Comparison of ENCODE assay signal across 17 mouse cellular contexts in the genomic region with DNA sequence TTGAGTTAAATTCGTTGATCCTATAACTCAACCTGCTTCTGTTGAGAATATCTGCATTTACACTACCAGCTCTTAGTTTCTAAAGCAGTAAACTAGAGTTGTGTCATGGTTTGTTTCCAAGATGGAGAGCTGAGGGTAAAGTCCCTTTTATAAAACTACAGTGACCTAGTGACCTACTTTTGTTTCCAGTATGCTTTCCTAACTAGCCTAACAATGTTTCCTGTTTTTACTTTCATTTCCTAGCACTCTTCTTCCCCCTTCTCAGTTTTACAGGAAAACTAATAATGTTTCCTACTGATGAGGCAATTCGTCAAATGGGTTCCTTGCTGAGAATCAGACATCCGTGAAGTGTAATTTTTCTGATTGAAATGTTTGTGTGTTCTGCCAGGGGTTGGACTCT.
"Had no signal": no experiment of that assay in that cellular context is flagged by ENCODE, and none has a peak within 500 bp of the region (broad histone marks: within the 10 kb centered on the region; RNA-seq: fewer than 3 reads in every experiment).

No protein-coding gene starts in this region.

- H3K4me1 ChIP-seq: liver, embryonic 15.5 days; midbrain, embryonic 10.5 days; midbrain, embryonic 12.5 days; neural tube, embryonic 12.5 days; stomach, embryonic 15.5 days had no signal

- H3K27me3 ChIP-seq: liver, embryonic 15.5 days; midbrain, embryonic 12.5 days; neural tube, embryonic 12.5 days; stomach, embryonic 15.5 days had no signal

- DNase-seq: liver, postnatal 0 days; lung, embryonic 14.5 days; lung, postnatal 14 days; lung, postnatal 36 days; midbrain, embryonic 14.5 days; right cerebral cortex, postnatal 14 days; thymus, adult 2 months; thymus, postnatal 14 days; thymus, postnatal 4 days had no signal

- H3K9me3 ChIP-seq: liver, embryonic 15.5 days; midbrain, embryonic 10.5 days; midbrain, embryonic 12.5 days; neural tube, embryonic 12.5 days; stomach, embryonic 15.5 days had no signal

- ATAC-seq: liver, postnatal 0 days; midbrain, embryonic 16.5 days had no signal

- H3K36me3 ChIP-seq: liver, embryonic 15.5 days; midbrain, embryonic 10.5 days; midbrain, embryonic 12.5 days; neural tube, embryonic 12.5 days; stomach, embryonic 15.5 days had no signal

- H3K4me3 ChIP-seq: liver, embryonic 15.5 days; midbrain, embryonic 10.5 days; midbrain, embryonic 12.5 days; neural tube, embryonic 12.5 days; stomach, embryonic 15.5 days had no signal

- H3K9ac ChIP-seq: liver, embryonic 15.5 days; liver, postnatal 0 days; lung, embryonic 14.5 days; midbrain, embryonic 12.5 days; neural tube, embryonic 12.5 days; stomach, embryonic 15.5 days had no signal

- H3K27ac ChIP-seq: liver, embryonic 15.5 days; macrophage; midbrain, embryonic 10.5 days; midbrain, embryonic 12.5 days; neural tube, embryonic 12.5 days; stomach, embryonic 15.5 days; stomach, postnatal 0 days had no signal
